Mouse (Mus musculus) liver, postnatal 0 days (tissue): ENCODE measurements around the gene Fam160a2.

Experiments
- CTCF ChIP-seq: sonication (generic); IDR thresholded peaks from 2 replicates; pipeline ENCODE4 v1.5.1; 2016; ENCODE audit warnings: antibody characterized with exemption, low read depth
- EP300 ChIP-seq: IDR thresholded peaks from 2 replicates; pipeline ENCODE4 v1.6.1; 2016; ENCODE audit warnings: antibody characterized with exemption, low read depth, mild to moderate bottlenecking

DNA sequence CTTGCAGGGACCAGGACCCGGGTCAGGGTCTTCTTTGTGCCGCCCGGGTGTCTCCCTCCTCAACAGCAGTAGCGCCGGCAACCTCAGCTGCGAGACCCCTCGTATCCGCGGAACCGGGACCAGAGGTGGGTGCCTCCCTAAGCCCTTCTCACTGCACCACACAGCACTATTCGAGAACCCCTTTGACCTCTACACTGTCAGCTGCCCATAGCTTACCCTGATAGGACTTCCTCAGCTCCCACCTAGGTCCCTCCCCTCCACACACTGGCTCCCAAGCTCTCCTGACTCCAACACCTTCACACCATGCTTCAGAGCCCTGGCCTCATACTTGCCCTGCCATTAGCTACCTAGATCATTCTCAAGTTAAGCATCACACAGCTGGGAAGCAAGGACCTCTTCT lies 26.2 kb upstream of the Fam160a2 start:
- no peak for TF ChIP-seq CTCF
- TF ChIP-seq EP300, result no peak
